Mouse (Mus musculus): ENCODE results near the gene Dgke. TPM values are rescaled to one million over a fixed set of nuclear protein-coding genes. Genes with fewer than 3 reads are reported as not detected.
A peak's percentile ranks its signal among the peaks of the same experiment; 100 is the strongest.

Gene Dgke
- total RNA-seq, 2 experiments from 2014 or later: 49.5 to 49.7 TPM

GRCm38 (mm10) chr11:89022120-89022731 is 44.4 kb downstream of the Dgke start:
- Histone ChIP-seq H3K27ac (no peak overlapping the region), H3K4me3 (no peak overlapping the region)
- TF ChIP-seq CTCF (conservative IDR thresholded peaks at IDR 0.05): no peak
- DNase-seq (ENCODE audit: low spot score in 2 of 2): no peak

DNA sequence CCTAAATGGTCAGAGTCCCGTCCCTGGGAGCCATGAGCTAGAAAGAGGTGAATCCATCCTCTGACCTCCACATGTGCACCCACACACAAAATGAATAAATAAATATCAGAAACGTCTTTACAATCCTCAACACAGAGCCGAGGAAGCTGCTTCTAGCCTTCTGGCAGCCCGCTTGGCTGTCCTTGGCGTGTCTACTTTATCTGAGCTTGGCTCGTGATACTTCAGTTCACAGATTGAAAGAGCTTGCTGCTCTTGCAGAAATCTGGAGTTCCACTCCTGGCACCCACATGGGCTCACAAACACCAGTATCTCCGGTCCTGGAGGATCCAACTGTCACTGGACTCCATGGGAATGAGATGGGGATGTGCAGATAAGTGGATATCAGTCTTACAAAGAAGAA is 45.0 kb downstream of the Dgke start:
- no peak for DNase-seq (ENCODE audit: low spot score in 2 of 2)
- no peak for TF ChIP-seq CTCF (conservative IDR thresholded peaks at IDR 0.05)
- Histone ChIP-seq H3K4me3 (no peak overlapping the region), H3K27ac (no peak overlapping the region)

GRCm38 (mm10) chr11:89020681-89021305 is 45.9 kb downstream of the Dgke start:
- no peak for DNase-seq (ENCODE audit: low spot score in 2 of 2)
- Histone ChIP-seq H3K4me3 (no peak overlapping the region), H3K27ac (no peak overlapping the region)
- TF ChIP-seq CTCF (conservative IDR thresholded peaks at IDR 0.05): peak; percentile 62

DNA sequence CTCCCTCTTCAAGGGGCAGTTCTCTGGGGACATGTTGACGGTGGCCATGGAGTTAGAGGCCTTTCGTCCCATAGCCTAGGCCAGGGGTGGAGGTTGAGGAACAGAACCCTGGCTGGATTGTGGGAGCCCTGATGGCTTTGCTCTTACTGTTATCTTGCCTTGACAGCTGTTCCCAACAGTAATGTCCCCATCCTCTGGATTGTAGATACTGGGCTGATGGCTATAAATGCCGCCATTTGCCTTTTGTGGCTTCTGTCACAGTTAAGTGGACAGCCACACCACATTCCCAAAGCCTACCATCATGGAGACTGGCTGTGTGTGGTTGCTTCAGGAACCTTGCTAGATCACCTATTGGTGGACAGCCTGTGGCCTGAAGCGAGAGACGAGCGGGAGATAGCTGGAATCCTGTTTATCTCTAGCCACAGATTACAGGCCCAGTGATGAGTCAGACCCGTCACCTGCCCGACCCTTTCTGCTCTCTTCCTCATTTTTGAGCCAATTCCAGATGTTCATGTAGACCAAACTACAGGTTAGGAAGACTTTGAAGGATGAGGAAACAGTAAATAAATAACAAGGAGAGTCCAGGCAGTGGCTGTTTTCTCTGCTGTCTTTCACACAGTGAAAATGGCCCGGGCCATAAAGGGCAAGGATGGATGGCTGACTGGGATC is 49.0 kb downstream of the Dgke start:
- Histone ChIP-seq H3K27ac (no peak overlapping the region), H3K4me3 (no peak overlapping the region)
- DNase-seq (ENCODE audit: low spot score in 2 of 2): no peak
- TF ChIP-seq CTCF (conservative IDR thresholded peaks at IDR 0.05): no peak

- H3K4me3 ChIP-seq: no peak overlapping the region
These were observed 54.4 kb downstream of the Dgke start for GRCm38 (mm10) chr11:89012241-89012640.

GRCm38 (mm10) chr11:89009496-89009895 is 57.2 kb downstream of the Dgke start:
- TF ChIP-seq CTCF (conservative IDR thresholded peaks at IDR 0.05): no peak
- H3K4me3 ChIP-seq: no peak overlapping the region
- H3K27ac ChIP-seq: no peak overlapping the region
- no peak for DNase-seq (ENCODE audit: low spot score in 2 of 2)

More at GRCm38 (mm10) chr11:89012241-89012640, 54.4 kb downstream of the Dgke start:
- H3K27ac ChIP-seq: no peak overlapping the region
- no peak for TF ChIP-seq CTCF (conservative IDR thresholded peaks at IDR 0.05)
- no peak for DNase-seq (ENCODE audit: low spot score in 2 of 2)

DNA sequence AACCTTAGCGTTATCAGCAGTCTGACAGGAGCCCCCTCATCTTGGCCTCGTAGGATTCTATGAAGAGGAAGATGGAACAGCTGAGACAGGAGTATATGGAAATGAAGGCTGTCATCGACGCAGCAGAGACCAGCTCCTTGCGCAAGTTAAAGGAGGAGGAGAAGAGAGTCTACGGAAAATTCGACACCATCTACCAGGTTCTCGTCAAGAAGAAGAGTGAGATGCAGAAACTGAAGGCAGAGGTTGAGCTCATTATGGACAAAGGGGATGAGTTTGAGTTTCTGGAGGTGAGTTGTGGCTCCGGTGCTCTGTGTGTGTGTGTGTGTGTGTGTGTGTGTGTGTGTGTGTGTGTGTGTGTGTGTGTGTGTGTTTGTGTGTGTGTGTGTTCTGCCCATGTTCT is 57.6 kb downstream of the Dgke start:
- Histone ChIP-seq H3K27ac (no peak overlapping the region), H3K4me3 (no peak overlapping the region)
- TF ChIP-seq CTCF (conservative IDR thresholded peaks at IDR 0.05): no peak
- no peak for DNase-seq (ENCODE audit: low spot score in 2 of 2)

DNA sequence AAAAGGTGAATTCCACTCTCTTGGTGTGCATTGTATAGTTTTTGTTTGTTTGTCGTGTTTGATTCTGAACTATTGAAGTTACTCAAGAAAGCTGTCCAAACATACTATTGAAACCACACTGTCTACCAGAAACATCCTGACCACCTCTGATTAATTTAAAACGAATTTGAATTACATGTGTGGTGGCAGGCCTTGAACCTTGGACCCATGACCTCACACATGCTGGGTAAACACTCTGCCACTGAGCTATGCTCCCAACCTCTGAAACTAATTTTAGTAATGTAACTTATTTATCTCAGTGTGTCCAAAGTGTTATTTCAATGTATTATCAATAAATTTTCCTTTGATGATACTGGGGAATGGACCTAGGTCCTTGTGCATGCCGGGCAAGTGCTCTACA is 59.1 kb downstream of the Dgke start:
- Histone ChIP-seq H3K27ac (no peak overlapping the region), H3K4me3 (no peak overlapping the region)
- no peak for DNase-seq (ENCODE audit: low spot score in 2 of 2)
- no peak for TF ChIP-seq CTCF (conservative IDR thresholded peaks at IDR 0.05)

DNA sequence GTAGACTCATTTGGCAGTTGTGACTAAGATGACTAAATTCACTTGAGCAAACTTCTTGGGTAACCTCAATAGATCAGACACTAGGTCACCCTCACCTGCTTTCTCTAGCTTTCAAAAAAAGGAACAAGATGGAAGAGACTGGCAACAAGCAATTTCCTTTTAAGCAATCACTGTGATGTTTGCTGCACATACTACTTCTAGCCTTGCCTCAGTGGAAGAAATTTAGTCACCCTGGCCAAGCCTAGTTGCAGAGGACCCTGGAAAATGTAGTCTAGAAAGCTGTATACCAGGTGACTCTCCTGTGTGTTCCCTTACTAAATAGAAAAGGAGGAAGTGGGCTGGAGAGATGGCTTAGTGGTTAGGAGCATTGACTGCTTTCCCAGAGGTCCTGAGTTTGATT is 60.2 kb downstream of the Dgke start:
- no peak for DNase-seq (ENCODE audit: low spot score in 2 of 2)
- no peak overlapping the region for H3K4me3 ChIP-seq
- TF ChIP-seq CTCF (conservative IDR thresholded peaks at IDR 0.05): no peak
- no peak overlapping the region for H3K27ac ChIP-seq

DNA sequence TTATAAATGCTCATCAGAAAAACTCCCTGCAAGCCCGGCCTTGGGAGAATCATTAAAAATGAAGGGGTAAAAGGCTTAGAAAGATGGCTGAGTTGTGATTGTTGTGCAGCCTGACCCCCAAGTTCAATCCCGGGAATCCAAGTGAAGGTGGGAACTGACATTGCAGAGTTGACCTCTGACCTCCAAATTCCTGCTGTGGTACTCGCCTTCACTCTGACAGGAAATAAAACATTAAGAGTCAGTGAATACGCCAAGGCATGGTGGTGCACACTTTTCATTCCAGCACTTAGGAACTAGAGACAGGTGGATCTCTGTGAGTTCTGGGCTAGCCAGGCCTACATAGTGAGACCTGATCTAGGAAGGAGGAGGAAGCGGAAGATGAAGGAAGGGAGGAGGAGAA is 61.2 kb downstream of the Dgke start:
- H3K27ac ChIP-seq: no peak overlapping the region
- H3K4me3 ChIP-seq: no peak overlapping the region

DNA sequence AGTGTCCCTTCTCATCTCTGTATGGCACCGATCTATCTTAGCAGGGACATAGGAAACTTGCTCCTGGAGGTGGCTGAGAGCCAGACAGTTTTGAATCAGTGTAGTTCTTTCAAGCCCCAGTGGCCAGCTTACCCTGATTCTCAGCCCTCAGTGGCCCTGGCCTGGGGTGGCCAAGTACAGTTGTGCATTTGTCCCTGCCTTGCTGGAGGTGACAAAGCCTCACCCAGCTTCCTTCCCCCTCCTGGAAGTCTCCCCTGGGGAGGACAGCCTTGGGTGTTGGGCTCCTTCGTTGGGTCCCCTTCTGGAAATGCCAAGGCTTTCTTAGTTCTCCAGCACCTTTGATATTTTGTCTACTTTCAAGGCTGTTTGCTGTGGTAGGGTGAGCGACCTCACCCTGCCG is 62.9 kb downstream of the Dgke start:
- no peak for TF ChIP-seq CTCF (conservative IDR thresholded peaks at IDR 0.05)
- no peak for DNase-seq (ENCODE audit: low spot score in 2 of 2)
- Histone ChIP-seq H3K27ac (peak overlapping the region; percentile 7; the same call in 1 of the 2 replicates), H3K4me3 (no peak overlapping the region; the same call in 1 of the 2 replicates)

More for the DNA sequence above, 61.2 kb downstream of the Dgke start:
- no peak for TF ChIP-seq CTCF (conservative IDR thresholded peaks at IDR 0.05)
- no peak for DNase-seq (ENCODE audit: low spot score in 2 of 2)

DNA sequence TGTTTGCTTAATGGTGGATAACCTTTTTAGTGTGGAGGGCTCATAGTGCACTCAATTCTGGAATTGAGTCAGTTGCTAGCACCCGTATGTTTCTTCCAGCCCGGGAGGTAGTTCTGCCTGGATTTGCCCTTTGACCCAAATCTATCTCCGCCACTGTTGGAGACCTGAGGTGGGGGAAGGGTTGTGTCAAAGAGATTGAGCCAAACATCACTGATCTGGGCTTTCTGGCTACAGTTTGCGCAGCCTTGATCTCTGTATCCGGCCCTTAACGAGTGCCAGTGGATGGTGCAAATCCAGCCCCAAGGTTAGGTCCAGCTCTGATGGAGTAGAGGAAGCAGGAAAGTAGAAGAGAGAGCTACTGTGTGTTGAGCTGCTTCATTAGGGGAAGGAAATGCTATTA is 63.6 kb downstream of the Dgke start:
- TF ChIP-seq CTCF (conservative IDR thresholded peaks at IDR 0.05): no peak
- Histone ChIP-seq H3K4me3 (no peak overlapping the region), H3K27ac (peak overlapping the region; percentile 7; the same call in 1 of the 2 replicates)
- no peak for DNase-seq (ENCODE audit: low spot score in 2 of 2)

DNA sequence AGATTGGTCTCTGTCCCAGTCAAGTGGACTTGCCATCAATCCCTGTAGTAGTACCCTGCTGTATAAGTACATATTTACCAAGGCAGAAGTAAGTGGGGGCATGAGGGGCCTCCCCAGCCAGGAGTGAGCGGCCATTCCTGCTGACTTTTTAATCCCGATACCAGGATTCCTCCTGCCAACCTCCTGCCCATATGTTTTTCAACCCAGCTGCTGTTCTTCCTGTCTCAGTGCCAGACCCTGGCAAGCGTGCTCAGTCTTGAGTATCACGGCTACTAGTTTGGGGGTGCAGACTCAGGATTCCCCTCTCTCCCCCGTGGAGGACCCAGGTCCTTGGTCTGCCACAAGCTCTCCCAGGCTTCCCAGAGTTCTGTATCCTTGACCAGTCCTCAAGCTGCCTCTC is 64.0 kb downstream of the Dgke start:
- peak overlapping the region; percentile 7; the same call in 1 of the 2 replicates for H3K27ac ChIP-seq
- DNase-seq (ENCODE audit: low spot score in 2 of 2): no peak
- H3K4me3 ChIP-seq: peak overlapping the region; percentile 7; the same call in 1 of the 2 replicates
- no peak for TF ChIP-seq CTCF (conservative IDR thresholded peaks at IDR 0.05)

Data from layer of hippocampus, adult 2 months (tissue).